Comparison of ENCODE assay signal across 11 mouse cellular contexts in genomic region chr17:86283741-86284140, GRCm38 (mm10).
A peak's percentile ranks its signal among the peaks of the same experiment; 100 is the strongest.
DNase-seq lines count a peak whose midpoint lies in the region; ATAC-seq and TF ChIP-seq lines count a peak whose summit lies in the region.
"Had no signal": no experiment of that assay in that cellular context is flagged by ENCODE, and none has a peak within 500 bp of the region (broad histone marks: within the 10 kb centered on the region; RNA-seq: fewer than 3 reads in every experiment).

No protein-coding gene starts in this region.

- H3K4me2 ChIP-seq in heart, embryonic 12.5 days: no peak overlapping the region
- no peak overlapping the region for H3K4me2 ChIP-seq in heart, postnatal 0 days (ENCODE audit: low read depth, low read length)
- no peak overlapping the region for H3K4me2 ChIP-seq in hindbrain, embryonic 12.5 days (replicated peaks)
- H3K4me2 ChIP-seq: forebrain, embryonic 13.5 days; liver, embryonic 15.5 days; neural tube, embryonic 13.5 days had no signal

- 0 out of 2 replicates have a peak overlapping the region, but pooled peaks have one; percentile 14 for H3K27ac ChIP-seq in heart, embryonic 12.5 days (ENCODE audit: poor library complexity, severe bottlenecking)
- H3K27ac ChIP-seq in heart, postnatal 0 days (ENCODE audit: low read depth): peak overlapping the region; percentile 43; the same call in 1 of the 2 replicates
- no peak overlapping the region for H3K27ac ChIP-seq in hindbrain, embryonic 12.5 days
- H3K27ac ChIP-seq: forebrain, embryonic 13.5 days; liver, embryonic 15.5 days; neural tube, embryonic 13.5 days had no signal

- H3K27me3 ChIP-seq in heart, embryonic 12.5 days (replicated peaks): no peaks in the 10 kb centered on the region
- no peaks in the 10 kb centered on the region for H3K27me3 ChIP-seq in heart, postnatal 0 days (ENCODE audit: control insufficient read depth, insufficient read depth, low read length)
- H3K27me3 ChIP-seq in hindbrain, embryonic 12.5 days: no peaks in the 10 kb centered on the region
- H3K27me3 ChIP-seq: forebrain, embryonic 13.5 days; liver, embryonic 15.5 days; neural tube, embryonic 13.5 days had no signal

- no peak overlapping the region for H3K4me3 ChIP-seq in heart, embryonic 12.5 days
- no peak overlapping the region for H3K4me3 ChIP-seq in heart, postnatal 0 days (ENCODE audit: low read depth, low read length)
- no peak overlapping the region for H3K4me3 ChIP-seq in hindbrain, embryonic 12.5 days
- H3K4me3 ChIP-seq: forebrain, embryonic 13.5 days; liver, embryonic 15.5 days; neural tube, embryonic 13.5 days had no signal

- no peak for TF ChIP-seq CTCF in heart, postnatal 0 days (IDR thresholded peaks at IDR 0.05; ENCODE audit: low read depth)

- WGBS in heart, embryonic 12.5 days: 33% methylated on average over 5 of the region's 5 CpGs
- 42% methylated on average over 5 of the region's 5 CpGs for WGBS in heart, postnatal 0 days
- WGBS in hindbrain, embryonic 12.5 days: 42% methylated on average over 5 of the region's 5 CpGs

- no peaks in the 10 kb centered on the region for H3K9me3 ChIP-seq in heart, embryonic 12.5 days (replicated peaks)
- no peaks in the 10 kb centered on the region for H3K9me3 ChIP-seq in heart, postnatal 0 days (replicated peaks; ENCODE audit: control insufficient read depth, low read length)
- no peaks in the 10 kb centered on the region for H3K9me3 ChIP-seq in hindbrain, embryonic 12.5 days (replicated peaks)
- H3K9me3 ChIP-seq: forebrain, embryonic 13.5 days; liver, embryonic 15.5 days; neural tube, embryonic 13.5 days had no signal

- no peak overlapping the region for H3K9ac ChIP-seq in heart, embryonic 12.5 days
- no peak overlapping the region for H3K9ac ChIP-seq in heart, postnatal 0 days (replicated peaks; ENCODE audit: low read depth, low read length)
- H3K9ac ChIP-seq in hindbrain, embryonic 12.5 days: no peak overlapping the region
- H3K9ac ChIP-seq: forebrain, embryonic 13.5 days; liver, embryonic 15.5 days; neural tube, embryonic 13.5 days had no signal

- peaks cover 70% of the 10 kb centered on the region for H3K4me1 ChIP-seq in heart, embryonic 12.5 days (replicated peaks)
- peaks cover 51% of the 10 kb centered on the region for H3K4me1 ChIP-seq in heart, postnatal 0 days (ENCODE audit: control insufficient read depth, insufficient read depth)
- peaks cover 22% of the 10 kb centered on the region for H3K4me1 ChIP-seq in hindbrain, embryonic 12.5 days

- H3K36me3 ChIP-seq in heart, embryonic 12.5 days: no peaks in the 10 kb centered on the region
- no peaks in the 10 kb centered on the region for H3K36me3 ChIP-seq in heart, postnatal 0 days (replicated peaks; ENCODE audit: control insufficient read depth, insufficient read depth, low read length)
- no peaks in the 10 kb centered on the region for H3K36me3 ChIP-seq in hindbrain, embryonic 12.5 days
- H3K36me3 ChIP-seq: liver, embryonic 15.5 days; neural tube, embryonic 13.5 days had no signal

- ATAC-seq in heart, embryonic 12.5 days (ENCODE audit: insufficient number of reproducible peaks, low FRiP score): no peak
- ATAC-seq in heart, postnatal 0 days (ENCODE audit: insufficient read depth, low read depth): no peak
- no peak for ATAC-seq in hindbrain, embryonic 12.5 days (ENCODE audit: low FRiP score)
- ATAC-seq: forebrain, embryonic 13.5 days; inflammation-experienced regulatory T-cells, adult 6 months had no signal

- intact Hi-C loops in heart, postnatal 14 days (cut with DNase I): no loop called here

- TF ChIP-seq EP300 in heart, postnatal 0 days (IDR thresholded peaks at IDR 0.05; ENCODE audit: low read depth): no peak

- DNase-seq in heart, postnatal 14 days: no peak
- DNase-seq in cerebellum, adult 9-11 months: peak; percentile 84
- no peak for DNase-seq in heart, postnatal 0 days (ENCODE audit: low spot score)
- peak; percentile 49 for DNase-seq in lung, postnatal 10 days
- DNase-seq in urinary bladder, adult 2 months (ENCODE audit: low spot score): no peak

Comparison
In these comparisons a context has a peak if more than half of its experiments do, and no peak if none do; other contexts are left out.
1. DNase-seq: peak in cerebellum, adult 9-11 months (single experiment) and lung, postnatal 10 days (single experiment); none in heart, postnatal 14 days (0 of 2), heart, postnatal 0 days (single experiment) and urinary bladder, adult 2 months (single experiment).